ENCODE assay signal across 9 mouse cellular contexts in the genomic region with DNA sequence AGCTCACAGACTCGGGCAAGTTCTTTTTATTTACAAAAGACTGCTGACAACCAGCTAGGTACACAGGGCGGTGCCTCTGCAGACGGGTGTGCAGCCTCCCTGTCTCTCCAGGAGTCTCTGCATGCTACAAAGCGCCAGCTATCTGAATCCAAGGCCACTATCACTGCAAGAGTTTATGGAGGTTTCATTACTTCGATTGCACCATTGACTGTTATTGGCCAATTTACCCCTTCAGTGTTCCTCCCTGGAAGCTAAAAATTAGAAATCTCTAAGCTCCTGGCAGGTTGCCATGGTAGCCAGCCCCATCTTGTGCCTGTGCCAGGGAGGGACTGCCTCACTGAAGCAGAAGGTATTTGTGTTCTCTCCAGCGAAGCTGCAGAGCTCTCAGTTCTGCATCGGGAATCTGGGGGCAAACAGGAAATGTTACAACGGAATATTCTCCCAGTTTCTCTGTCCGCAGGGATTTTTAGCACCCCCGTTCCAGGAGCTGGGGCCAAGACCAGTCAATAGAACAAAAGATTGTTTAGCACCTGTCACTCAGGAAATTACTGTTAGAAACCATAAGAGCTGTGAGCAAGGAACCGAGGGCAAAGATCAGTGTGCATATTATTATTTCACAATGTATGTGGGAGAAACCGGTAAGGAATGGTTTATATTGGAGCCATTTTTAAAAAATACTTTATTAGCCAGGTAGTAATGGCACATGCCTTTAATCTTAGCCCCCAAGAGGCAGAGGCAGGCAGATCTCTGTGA. TPM values are rescaled to one million over a fixed set of nuclear protein-coding genes. Genes with fewer than 3 reads are reported as not detected.
A peak's percentile ranks its signal among the peaks of the same experiment; 100 is the strongest.
DNase-seq lines count a peak whose midpoint lies in the region; ATAC-seq and TF ChIP-seq lines count a peak whose summit lies in the region.
"Had no signal": no experiment of that assay in that cellular context is flagged by ENCODE, and none has a peak within 500 bp of the region (broad histone marks: within the 10 kb centered on the region; RNA-seq: fewer than 3 reads in every experiment).

No protein-coding gene starts in this region.

- no peak overlapping the region for H3K4me3 ChIP-seq in intestine, embryonic 14.5 days (ENCODE audit: low read depth, low read length)
- no peak overlapping the region for H3K4me3 ChIP-seq in lung, postnatal 0 days (ENCODE audit: low read depth, low read length)
- H3K4me3 ChIP-seq: erythroblast, embryonic 14.5 days; megakaryocyte, embryonic 14.5 days had no signal

- no peak overlapping the region for H3K4me2 ChIP-seq in intestine, embryonic 14.5 days (ENCODE audit: low read length)
- H3K4me2 ChIP-seq in lung, postnatal 0 days (replicated peaks; ENCODE audit: low read depth, low read length), result no peak overlapping the region

- peak overlapping the region; percentile 38; the same call in 1 of the 2 replicates for H3K27ac ChIP-seq in intestine, embryonic 14.5 days (ENCODE audit: low read depth)
- H3K27ac ChIP-seq in lung, postnatal 0 days (ENCODE audit: low read length), result no peak overlapping the region

- peak; percentile 20 to 34 for DNase-seq in lung, adult 18-20 months
- no peak for DNase-seq in lung, postnatal 36 days
- DNase-seq in cerebellum, postnatal 14 days, result peak; percentile 19 to 32
- DNase-seq in intestine, embryonic 14.5 days (ENCODE audit: low spot score), result peak; percentile 62
- DNase-seq in lung, postnatal 0 days (ENCODE audit: low spot score), result peak; percentile 39
- no peak for DNase-seq in B cell, adult 2 months

- TF ChIP-seq CTCF in lung, postnatal 0 days (IDR thresholded peaks at IDR 0.05), result no peak

- H3K9me3 ChIP-seq in intestine, embryonic 14.5 days (ENCODE audit: control insufficient read depth, low read length), result no peaks in the 10 kb centered on the region
- H3K9me3 ChIP-seq in lung, postnatal 0 days (ENCODE audit: low read length), result no peaks in the 10 kb centered on the region
- H3K9me3 ChIP-seq: megakaryocyte, embryonic 14.5 days had no signal

- no peaks in the 10 kb centered on the region; the same call in 1 of the 2 replicates for H3K4me1 ChIP-seq in intestine, embryonic 14.5 days (replicated peaks; ENCODE audit: control insufficient read depth, insufficient read depth, low read length)
- 0 out of 2 replicates have a peak, but pooled peaks cover 4% of the 10 kb centered on the region for H3K4me1 ChIP-seq in lung, postnatal 0 days (ENCODE audit: insufficient read depth, low read depth, low read length)

- H3K36me3 ChIP-seq in intestine, embryonic 14.5 days (ENCODE audit: control insufficient read depth, insufficient read depth, low read length), result peaks cover 65% of the 10 kb centered on the region
- peaks cover 19% of the 10 kb centered on the region for H3K36me3 ChIP-seq in lung, postnatal 0 days (ENCODE audit: insufficient read depth, low read length)

- no peak for TF ChIP-seq EP300 in lung, postnatal 0 days (IDR thresholded peaks at IDR 0.05)

- no peak overlapping the region for H3K9ac ChIP-seq in intestine, embryonic 14.5 days (ENCODE audit: low read length)
- no peak overlapping the region for H3K9ac ChIP-seq in lung, postnatal 0 days (replicated peaks; ENCODE audit: low read depth)

- peak; percentile 73 for ATAC-seq in intestine, embryonic 14.5 days (replicated peaks; ENCODE audit: low FRiP score, low TSS enrichment, low read depth)
- peak; percentile 35; the same call in 1 of the 2 replicates for ATAC-seq in lung, postnatal 0 days
- no peak for ATAC-seq in megakaryocyte, adult 5-6 weeks (ENCODE audit: poor library complexity, severe bottlenecking)

- WGBS in intestine, embryonic 14.5 days, result 57% methylated on average over 12 of the region's 12 CpGs
- 37% methylated on average over 12 of the region's 12 CpGs for whole genome bisulfite sequencing in lung, postnatal 0 days

- H3K27me3 ChIP-seq in intestine, embryonic 14.5 days (replicated peaks; ENCODE audit: control insufficient read depth, insufficient read depth, low read length), result no peaks in the 10 kb centered on the region
- H3K27me3 ChIP-seq in lung, postnatal 0 days (replicated peaks; ENCODE audit: insufficient read depth, low read length), result no peaks in the 10 kb centered on the region
- H3K27me3 ChIP-seq: megakaryocyte, embryonic 14.5 days had no signal

RNA-seq across cellular contexts. Expression of a gene that starts 49.4 kb away (rescaled TPM):
- 26.1 and 29.8 TPM in 2 replicates for polyA plus RNA-seq in intestine, embryonic 14.5 days (2014; fragmentation: Nextera tagmentation; extraction: Ambion mirVana)
- polyA plus RNA-seq in lung, postnatal 0 days (2015; fragmentation: Nextera tagmentation; extraction: Ambion mirVana), result 14.5 and 15.1 TPM in 2 replicates
- total RNA-seq in megakaryocyte, adult 5-6 weeks (2015), result 20.0 and 20.6 TPM in 2 replicates
- 25.7 and 29.1 TPM in 2 replicates for total RNA-seq in megakaryocyte, adult 5-6 weeks (2017)

Comparison
In these comparisons a context has a peak if more than half of its experiments do, and no peak if none do; other contexts are left out.
1. DNase-seq: peak in lung, adult 18-20 months (2 of 2), cerebellum, postnatal 14 days (2 of 2), intestine, embryonic 14.5 days (single experiment) and lung, postnatal 0 days (single experiment); none in lung, postnatal 36 days (single experiment) and B cell, adult 2 months (0 of 2).